Mouse (Mus musculus) liver, embryonic 12.5 days (tissue): ENCODE measurements around the gene Pnma3. TPM values are rescaled to one million over a fixed set of nuclear protein-coding genes. Genes with fewer than 3 reads are reported as not detected.
A peak's percentile ranks its signal among the peaks of the same experiment; 100 is the strongest.
"Not testable (repeated sequence)": the region's sequence is repeated elsewhere in the genome, so short reads cannot be mapped to it uniquely, and the experiment has no call there.

ENCODE experiments used
- ATAC-seq: fragments of 200-750 bp; cut with Nextera tagmentation; 2 replicates; pipeline ENCODE4 v1.8.0; 2017; ENCODE audit warnings: moderate number of reproducible peaks, mild to moderate bottlenecking, moderate library complexity
- H3K27ac ChIP-seq: fragments of 300-500 bp; sonication (generic); 2 replicates; pipeline ENCODE4 v1.5.1; 2016; ENCODE audit warnings: mild to moderate bottlenecking
- H3K27me3 ChIP-seq: fragments of 300-500 bp; sonication (generic); replicated peaks from 2 replicates; pipeline ENCODE4 v1.6.1; 2016; ENCODE audit warnings: mild to moderate bottlenecking, moderate library complexity
- H3K36me3 ChIP-seq: fragments of 300-500 bp; sonication (generic); 2 replicates; pipeline ENCODE4 v1.6.1; 2016; ENCODE audit warnings: mild to moderate bottlenecking, moderate library complexity
- H3K4me1 ChIP-seq: fragments of 300-500 bp; sonication (generic); 2 replicates; pipeline ENCODE4 v1.6.1; 2016
- H3K4me2 ChIP-seq: fragments of 300-500 bp; sonication (generic); 2 replicates; pipeline ENCODE4 v1.6.1; 2016; ENCODE audit warnings: mild to moderate bottlenecking, moderate library complexity
- H3K4me3 ChIP-seq: fragments of 300-500 bp; sonication (generic); 2 replicates; pipeline ENCODE4 v1.5.1; 2016; ENCODE audit warnings: mild to moderate bottlenecking, moderate library complexity
- H3K9ac ChIP-seq: fragments of 300-500 bp; sonication (generic); 2 replicates; pipeline ENCODE4 v1.6.1; 2016; ENCODE audit warnings: mild to moderate bottlenecking, moderate library complexity
- H3K9me3 ChIP-seq: fragments of 300-500 bp; sonication (generic); replicated peaks from 2 replicates; pipeline ENCODE4 v1.6.1; 2016; ENCODE audit warnings: mild to moderate bottlenecking, moderate library complexity
- WGBS: fragments of 180-500 bp; shearing (Covaris S2); methylation state at CpG from one replicate; pipeline ENCODE4 v1.1.7; 2016; ENCODE audit not compliant: insufficient replicate concordance; 5-methylcytosine and 5-hydroxymethylcytosine counted together
- polyA plus RNA-seq: library from polyadenylated mRNA; unstranded; fragments of >200 nt; fragmentation: Nextera tagmentation; extraction: Ambion mirVana; gene quantifications from 2 replicates; pipeline ENCODE4 v1.2.1, GENCODE M21; 2016

Gene Pnma3
- not detected in 2 replicates for polyA plus RNA-seq

DNA sequence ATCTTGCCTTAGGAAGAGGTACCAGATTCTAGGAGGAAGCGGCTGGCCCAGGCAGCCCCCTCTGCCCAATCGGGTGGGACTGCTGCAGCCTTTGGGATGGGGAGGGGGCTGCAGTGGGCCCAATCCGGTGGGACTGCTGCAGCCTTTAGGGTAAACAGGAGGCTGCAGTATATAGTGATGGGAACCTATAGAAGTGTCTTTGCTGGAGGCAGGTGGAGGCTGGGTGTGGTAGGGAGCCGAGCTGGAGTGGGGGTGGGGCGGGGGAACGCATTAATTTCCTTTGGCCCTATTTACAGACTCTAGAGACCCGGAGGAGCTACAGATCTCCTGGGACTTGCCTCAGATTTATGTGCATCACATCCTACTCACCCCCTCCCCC lies at the start of gene Pnma3:
Gene Pnma3, plus strand, starts transcription at position 373 of the 379 bp plus-strand sequence.
- Histone ChIP-seq H3K9me3 (no peaks in the 10 kb centered on the region), H3K4me2 (peak within 1 kb of the TSS; percentile 8; the same call in 1 of the 2 replicates), H3K9ac (no peak within 1 kb of the TSS), H3K36me3 (no peaks in the 10 kb centered on the region), H3K4me3 (no peak within 1 kb of the TSS), H3K27ac (no peak within 1 kb of the TSS), H3K27me3 (peaks cover 29% of the 10 kb centered on the region), H3K4me1 (no peaks in the 10 kb centered on the region)
- no peak for ATAC-seq
- WGBS = 22% methylated on average over 6 of the region's 7 CpGs

DNA sequence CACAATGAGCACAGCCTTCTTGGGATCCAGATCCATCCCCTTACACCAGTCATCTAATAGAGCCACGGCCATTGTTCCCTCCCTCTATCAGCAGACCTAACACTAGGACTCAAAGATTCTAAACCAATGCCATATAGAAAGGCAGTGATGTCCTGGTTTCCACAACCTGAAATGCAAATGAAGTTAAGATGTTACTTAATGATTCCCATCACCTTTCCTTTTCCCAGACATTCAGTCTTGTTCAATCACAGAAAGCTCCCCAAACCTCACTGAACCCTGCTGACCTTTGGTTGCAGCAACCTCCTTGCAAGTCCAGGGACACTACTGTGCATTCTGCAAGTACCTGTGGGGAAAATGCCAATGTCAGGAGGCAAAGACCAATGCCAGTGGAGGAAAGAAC lies 27.6 kb upstream of the Pnma3 start, which contains the start of gene Pnma5:
Gene Pnma5, minus strand, starts transcription at position 101 of the 400 bp plus-strand sequence.
- no peak for ATAC-seq
- Histone ChIP-seq H3K4me1 (no peaks in the 10 kb centered on the region), H3K9ac (no peak within 1 kb of the TSS), H3K9me3 (no peaks in the 10 kb centered on the region), H3K4me2 (no peak within 1 kb of the TSS), H3K4me3 (no peak within 1 kb of the TSS), H3K36me3 (no peaks in the 10 kb centered on the region), H3K27me3 (peaks cover 11% of the 10 kb centered on the region), H3K27ac (no peak within 1 kb of the TSS)
- WGBS = 35% methylated on average over 1 of the region's 1 CpGs

DNA sequence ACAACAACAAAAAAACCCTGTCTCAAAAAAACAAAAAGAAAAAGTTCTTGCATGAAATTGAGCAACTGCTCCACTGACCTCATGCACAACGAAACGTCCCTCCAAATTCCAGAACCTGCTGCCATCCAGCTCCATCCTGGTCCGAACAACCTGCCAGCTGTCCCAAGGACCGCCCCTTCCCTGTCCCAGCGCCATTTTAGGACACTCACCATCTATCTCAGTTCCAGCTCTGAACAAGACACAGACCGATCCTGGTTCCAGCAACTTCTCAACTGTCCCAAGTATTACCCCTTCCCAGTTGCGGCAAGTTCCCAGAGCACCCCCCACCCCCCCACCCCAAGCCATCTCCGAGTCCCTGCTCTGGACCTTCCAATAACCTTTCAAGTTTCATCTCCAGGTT lies 25.8 kb upstream of the Pnma3 start:
- Histone ChIP-seq H3K36me3 (no peaks in the 10 kb centered on the region), H3K9me3 (no peaks in the 10 kb centered on the region), H3K4me2 (no peak overlapping the region), H3K4me1 (no peaks in the 10 kb centered on the region), H3K4me3 (no peak overlapping the region), H3K27ac (no peak overlapping the region), H3K9ac (no peak overlapping the region), H3K27me3 (peaks cover 7% of the 10 kb centered on the region)
- ATAC-seq = no peak
- WGBS = 60% methylated on average over 8 of the region's 8 CpGs

- H3K36me3 ChIP-seq = no peaks in the 10 kb centered on the region
- no peak overlapping the region for H3K4me2 ChIP-seq
- no peak overlapping the region for H3K9ac ChIP-seq
- no peaks in the 10 kb centered on the region for H3K4me1 ChIP-seq
- no peak overlapping the region for H3K4me3 ChIP-seq
- H3K27ac ChIP-seq = no peak overlapping the region
- 63% methylated on average over 12 of the region's 12 CpGs for WGBS
- no peaks in the 10 kb centered on the region for H3K9me3 ChIP-seq
- no peak for ATAC-seq
- peaks cover 7% of the 10 kb centered on the region for H3K27me3 ChIP-seq
Measured at GRCm38 (mm10) chrX:73039666-73040065, 24.9 kb upstream of the Pnma3 start.

- H3K4me2 ChIP-seq = peak overlapping the region; percentile 31
- 14% methylated on average over 14 of the region's 14 CpGs for WGBS
- H3K4me1 ChIP-seq = peaks cover 2% of the 10 kb centered on the region; the same call in 1 of the 2 replicates
- H3K9ac ChIP-seq = no peak overlapping the region
- H3K27ac ChIP-seq = no peak overlapping the region
- no peaks in the 10 kb centered on the region for H3K9me3 ChIP-seq
- H3K27me3 ChIP-seq = no peaks in the 10 kb centered on the region
- H3K36me3 ChIP-seq = no peaks in the 10 kb centered on the region
- H3K4me3 ChIP-seq = no peak overlapping the region
- peak; percentile 81 for ATAC-seq
Measured at GRCm38 (mm10) chrX:73053860-73054563, 10.6 kb upstream of the Pnma3 start.

GRCm38 (mm10) chrX:73061528-73061927 lies 3.1 kb upstream of the Pnma3 start:
- Histone ChIP-seq H3K9ac (no peak overlapping the region), H3K4me3 (no peak overlapping the region), H3K4me2 (no peak overlapping the region), H3K27me3 (peaks cover 29% of the 10 kb centered on the region), H3K4me1 (no peaks in the 10 kb centered on the region), H3K36me3 (no peaks in the 10 kb centered on the region), H3K9me3 (no peaks in the 10 kb centered on the region), H3K27ac (no peak overlapping the region)
- WGBS = 60% methylated on average over 1 of the region's 1 CpGs
- ATAC-seq = no peak

GRCm38 (mm10) chrX:73062323-73062722 lies 2.3 kb upstream of the Pnma3 start:
- Histone ChIP-seq H3K4me3 (no peak overlapping the region), H3K36me3 (no peaks in the 10 kb centered on the region), H3K27me3 (peaks cover 29% of the 10 kb centered on the region), H3K4me1 (no peaks in the 10 kb centered on the region), H3K4me2 (no peak overlapping the region), H3K9ac (no peak overlapping the region), H3K9me3 (no peaks in the 10 kb centered on the region), H3K27ac (no peak overlapping the region)
- ATAC-seq = no peak
- 32% methylated on average over 5 of the region's 5 CpGs for WGBS

DNA sequence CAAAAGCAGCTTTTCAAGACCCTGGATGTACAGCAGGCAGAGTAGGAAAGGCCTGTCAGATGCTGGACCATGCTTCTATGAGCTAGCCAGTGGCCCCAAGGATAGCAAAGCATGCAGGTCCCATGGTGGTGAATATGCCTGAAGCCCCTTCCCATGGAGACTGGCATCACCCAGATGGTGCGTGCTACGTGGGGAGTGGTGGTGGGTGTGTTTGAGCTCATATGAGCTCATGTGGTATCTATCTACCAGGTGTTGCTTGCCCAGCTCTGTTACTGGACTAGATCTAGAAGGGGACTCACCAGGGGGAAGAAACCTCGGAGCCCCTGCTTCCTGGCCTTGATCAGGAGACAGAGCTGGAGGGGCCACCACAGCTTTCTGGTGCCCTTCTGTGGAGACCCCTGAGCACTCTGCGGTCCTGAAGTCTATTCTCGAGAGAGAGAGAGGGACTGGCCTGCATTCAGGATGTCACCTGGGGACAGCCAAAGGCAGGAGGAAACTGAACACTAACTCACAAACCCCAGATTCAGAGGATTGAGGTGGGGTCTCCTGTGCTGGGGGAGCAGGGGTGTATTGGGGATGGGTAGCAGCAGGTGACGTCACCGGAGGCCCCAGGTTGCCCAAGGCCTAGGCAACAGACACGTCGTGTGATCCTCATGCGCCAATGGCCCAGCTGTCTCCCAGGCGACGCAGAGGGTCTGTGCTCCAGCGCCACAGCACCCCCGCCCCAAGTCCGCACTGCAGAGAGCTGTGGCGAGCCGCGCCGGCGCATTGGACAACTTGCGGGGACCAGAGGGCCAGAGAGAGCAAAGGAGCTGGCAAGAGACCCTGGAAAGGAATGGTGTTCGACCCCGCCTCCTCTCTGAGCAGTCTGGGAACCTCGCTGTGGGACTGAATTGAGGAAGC lies 824 bp upstream of the Pnma3 start:
- Histone ChIP-seq H3K4me1 (no peaks in the 10 kb centered on the region), H3K9me3 (no peaks in the 10 kb centered on the region), H3K4me2 (peak overlapping the region; percentile 8; the same call in 1 of the 2 replicates), H3K9ac (no peak overlapping the region), H3K4me3 (no peak overlapping the region), H3K27ac (no peak overlapping the region), H3K27me3 (peaks cover 29% of the 10 kb centered on the region), H3K36me3 (no peaks in the 10 kb centered on the region)
- 25% methylated on average over 24 of the region's 24 CpGs for WGBS
- no peak for ATAC-seq

DNA sequence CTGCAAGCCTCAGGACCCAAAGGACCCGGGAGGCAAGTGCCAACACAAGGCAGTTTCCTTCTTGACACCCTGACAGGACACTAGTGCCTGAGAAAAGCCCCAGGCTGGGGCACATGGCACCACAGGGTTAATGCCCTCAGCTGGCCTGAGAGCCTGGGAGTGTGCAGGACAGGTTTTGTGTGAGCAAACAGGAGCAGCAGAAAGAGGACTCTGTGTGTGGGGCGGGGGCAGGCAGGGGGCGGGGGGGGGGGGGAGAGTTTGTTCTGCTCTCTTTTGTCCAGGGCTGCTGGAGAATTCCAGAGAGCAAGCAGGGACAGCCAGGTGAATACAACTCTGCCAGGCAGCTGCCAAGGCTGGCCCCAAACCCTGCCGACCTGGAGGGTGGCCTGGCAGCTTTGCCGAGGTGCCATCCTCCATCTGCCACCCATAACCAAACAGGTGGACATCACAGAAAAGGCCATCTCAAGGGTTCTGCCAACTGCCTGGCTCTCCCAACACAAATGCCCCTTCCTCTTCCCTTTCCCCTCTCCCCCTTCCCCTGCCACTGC lies 2.3 kb downstream of the Pnma3 start:
- not testable (repeated sequence) for H3K4me1 ChIP-seq, H3K9me3 ChIP-seq, H3K9ac ChIP-seq, H3K4me3 ChIP-seq, H3K36me3 ChIP-seq, H3K27ac ChIP-seq, H3K4me2 ChIP-seq, ATAC-seq
- WGBS = 55% methylated on average over 2 of the region's 5 CpGs
- peaks cover 29% of the 10 kb centered on the region for H3K27me3 ChIP-seq

DNA sequence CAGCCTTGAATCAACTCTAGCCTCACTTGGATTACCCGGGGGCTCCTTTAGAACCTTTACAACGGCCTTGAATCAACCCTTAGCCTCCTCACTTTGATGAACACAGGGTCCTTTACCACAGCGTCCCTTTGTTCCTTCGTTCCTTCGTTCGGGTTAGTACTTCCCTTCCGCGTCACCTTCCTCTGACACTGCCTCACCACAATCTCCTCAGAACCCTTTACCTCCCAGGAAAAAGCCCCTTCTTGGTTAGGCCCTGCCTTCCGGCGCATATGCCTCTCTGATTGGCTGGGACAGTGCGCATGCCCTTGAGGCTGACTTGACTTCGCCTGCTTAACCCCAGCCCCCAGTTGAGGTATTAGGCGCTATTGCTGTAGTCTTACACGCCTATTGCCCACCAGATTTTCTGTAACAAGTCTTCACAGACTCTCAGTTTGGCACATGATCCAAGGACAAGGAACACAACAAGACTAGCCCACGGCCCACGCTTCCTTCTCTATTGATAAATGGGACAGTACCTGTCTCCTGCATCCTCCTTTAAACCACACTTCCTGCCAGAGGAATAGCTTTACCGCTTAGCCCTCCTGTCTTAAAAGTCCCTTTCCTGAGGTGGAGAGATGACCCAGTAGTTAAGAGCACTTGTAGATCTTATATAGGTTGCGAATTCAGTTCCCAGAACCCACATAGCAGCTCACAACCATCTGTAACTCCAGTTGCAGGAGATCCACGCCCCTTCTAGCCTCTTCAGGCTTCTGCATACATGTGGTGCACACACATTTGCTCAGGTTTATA lies 17.9 kb downstream of the Pnma3 start, which contains the start of gene Xlr4a:
Gene Xlr4a, minus strand, starts transcription at position 212 of the 789 bp plus-strand sequence.
- not testable (repeated sequence) for H3K4me2 ChIP-seq, H3K4me1 ChIP-seq, H3K27me3 ChIP-seq, ATAC-seq, H3K36me3 ChIP-seq, H3K4me3 ChIP-seq, H3K9me3 ChIP-seq, H3K27ac ChIP-seq, H3K9ac ChIP-seq
- 52% methylated on average over 19 of the region's 19 CpGs for WGBS

- H3K36me3 ChIP-seq, H3K4me2 ChIP-seq, H3K9me3 ChIP-seq, H3K27me3 ChIP-seq, H3K4me3 ChIP-seq, H3K4me1 ChIP-seq, H3K27ac ChIP-seq, ATAC-seq, H3K9ac ChIP-seq: not testable (repeated sequence)
- WGBS = 56% methylated on average over 12 of the region's 13 CpGs
Measured at GRCm38 (mm10) chrX:73096941-73097508, 32.4 kb downstream of the Pnma3 start, which contains the start of gene Xlr3a. TSS of gene Xlr3a (minus strand) at chrX:73097095.
